Mouse (Mus musculus): ENCODE measurements around the gene Stk40. TPM values are rescaled to one million over a fixed set of nuclear protein-coding genes. Genes with fewer than 3 reads are reported as not detected.

The Stk40 gene
- polyA plus RNA-seq (2012; rRNA removed; ENCODE audit: low replicate concordance) = 45.7 and 49.8 TPM in 2 replicates

GRCm38 (mm10) chr4:126103590-126104068 is at the start of gene Stk40:
TSS of gene Stk40 (plus strand) at chr4:126103957.

DNA sequence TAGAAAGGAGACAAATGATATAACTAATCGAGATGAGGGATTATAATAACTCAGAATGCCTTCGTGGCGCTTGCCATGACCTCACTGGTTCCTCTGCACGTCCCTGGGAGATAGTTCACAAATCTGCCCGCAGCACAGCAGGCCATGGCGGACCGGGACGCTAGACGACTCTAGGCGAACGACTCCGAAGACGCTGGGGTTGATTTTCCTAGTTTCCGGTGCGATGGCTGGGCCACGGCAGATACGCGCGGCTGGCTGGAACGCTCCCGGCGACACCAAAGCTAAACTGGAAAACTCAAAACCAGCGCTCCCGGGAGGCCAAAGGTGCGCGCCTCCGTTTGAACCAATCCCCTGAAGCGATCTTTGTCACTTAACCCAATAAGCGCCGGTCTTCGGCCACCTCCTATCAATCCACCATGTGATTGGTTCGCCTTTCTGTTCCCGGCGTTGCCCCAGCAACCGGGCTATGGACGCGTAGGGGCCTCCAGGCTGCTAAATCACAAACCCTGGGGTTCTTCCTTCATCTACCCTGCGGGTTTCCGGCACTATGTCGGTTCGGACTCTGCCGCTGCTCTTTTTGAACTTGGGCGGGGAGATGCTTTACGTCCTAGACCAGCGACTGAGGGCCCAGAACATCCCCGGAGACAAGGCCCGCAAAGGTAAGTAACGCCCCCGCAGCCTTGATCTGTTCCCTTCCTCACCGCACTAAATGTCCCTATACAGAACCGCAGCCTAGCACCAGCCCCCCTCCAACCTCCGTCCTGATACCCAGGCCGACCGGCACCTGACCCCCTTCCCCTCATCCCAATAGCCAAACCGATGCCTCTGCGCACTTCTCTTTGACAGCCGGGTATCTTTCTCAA is 45.4 kb upstream of the Stk40 start, which contains the start of gene Oscp1:
Gene Oscp1, plus strand, starts transcription at position 432 of the 863 bp plus-strand sequence.

GRCm38 (mm10) chr4:126096464-126097111 is 7.2 kb upstream of the Stk40 start, which contains the start of gene Lsm10:
TSS of gene Lsm10 (plus strand) at chr4:126096623.

GRCm38 (mm10) chr4:126147533-126148160 is 43.9 kb downstream of the Stk40 start, which contains the start of gene Eva1b:
TSS of gene Eva1b (plus strand) at chr4:126147744.

DNA sequence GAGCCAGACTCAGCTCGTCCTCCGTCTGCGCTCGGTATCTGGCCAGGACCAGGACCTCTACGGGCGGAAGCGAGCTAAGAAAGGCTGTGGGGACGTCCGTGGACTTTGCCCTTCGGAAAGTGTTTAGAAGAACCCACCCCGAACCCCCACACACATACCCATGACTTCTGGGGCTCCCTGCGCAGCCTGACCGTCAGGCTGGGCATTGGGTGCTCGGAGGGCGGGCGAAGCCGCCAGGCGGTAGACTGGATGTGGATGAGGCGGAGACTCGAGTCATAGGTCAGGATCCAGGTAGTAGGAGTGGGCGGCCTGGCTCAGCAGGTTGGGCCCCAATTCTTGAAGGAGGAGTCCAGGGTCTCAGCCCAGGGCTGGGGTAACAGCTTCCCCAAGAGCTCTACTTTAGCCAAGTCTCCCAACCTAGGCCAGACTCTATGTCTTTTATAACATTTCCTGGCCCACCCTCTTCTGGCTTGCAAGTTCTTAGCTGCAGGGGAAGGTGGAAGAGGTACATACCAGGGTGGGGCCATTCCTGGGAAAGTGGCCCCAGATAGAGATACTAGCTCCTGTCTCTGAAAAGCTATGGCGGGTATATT is 59.4 kb downstream of the Stk40 start, which contains the start of gene Sh3d21:
Gene Sh3d21, minus strand, starts transcription at position 425 of the 593 bp plus-strand sequence.

Other genes with a start within 250 kb of the Stk40 start
- gene Csf3r, start 79.4 kb upstream of the Stk40 start, polyA plus RNA-seq (2012; rRNA removed; ENCODE audit: low replicate concordance) = 3.4 and 15.9 TPM in 2 replicates
- gene Mrps15, start 57.0 kb upstream of the Stk40 start, polyA plus RNA-seq (2012; rRNA removed; ENCODE audit: low replicate concordance) = 61.6 and 88.3 TPM in 2 replicates
- 7.1 and 8.5 TPM in 2 replicates for gene Oscp1, start 45.4 kb upstream of the Stk40 start, polyA plus RNA-seq (2012; rRNA removed; ENCODE audit: low replicate concordance)
- 67.9 and 81.9 TPM in 2 replicates for gene Lsm10, start 7.3 kb upstream of the Stk40 start, polyA plus RNA-seq (2012; rRNA removed; ENCODE audit: low replicate concordance)
- gene Eva1b, start 43.8 kb downstream of the Stk40 start, polyA plus RNA-seq (2012; rRNA removed; ENCODE audit: low replicate concordance) = 56.7 and 137 TPM in 2 replicates
- gene Sh3d21, start 59.5 kb downstream of the Stk40 start, polyA plus RNA-seq (2012; rRNA removed; ENCODE audit: low replicate concordance) = 3.2 and 3.8 TPM in 2 replicates
- gene Thrap3, start 98.8 kb downstream of the Stk40 start, polyA plus RNA-seq (2012; rRNA removed; ENCODE audit: low replicate concordance) = 53.3 and 84.9 TPM in 2 replicates
- 88.8 and 106 TPM in 2 replicates for gene Map7d1, start 152.4 kb downstream of the Stk40 start, polyA plus RNA-seq (2012; rRNA removed; ENCODE audit: low replicate concordance)
- 68.1 and 71.5 TPM in 2 replicates for gene Trappc3, start 158.4 kb downstream of the Stk40 start, polyA plus RNA-seq (2012; rRNA removed; ENCODE audit: low replicate concordance)
- 0.82 and 5.8 TPM in 2 replicates for gene Col8a2, start 182.8 kb downstream of the Stk40 start, polyA plus RNA-seq (2012; rRNA removed; ENCODE audit: low replicate concordance)
- gene Adprhl2, start 217.7 kb downstream of the Stk40 start, polyA plus RNA-seq (2012; rRNA removed; ENCODE audit: low replicate concordance) = 38.9 and 56.9 TPM in 2 replicates
- gene Tekt2, start 221.7 kb downstream of the Stk40 start, polyA plus RNA-seq (2012; rRNA removed; ENCODE audit: low replicate concordance) = 5.2 and 14.5 TPM in 2 replicates

All from subcutaneous adipose tissue, adult 2 months (tissue).